Mouse (Mus musculus): ENCODE results near the gene H2-M10.1. TPM values are rescaled to one million over a fixed set of nuclear protein-coding genes. Genes with fewer than 3 reads are reported as not detected.
"Not testable (repeated sequence)": the region's sequence is repeated elsewhere in the genome, so short reads cannot be mapped to it uniquely, and the experiment has no call there.

The H2-M10.1 gene
- polyA plus RNA-seq, 1 experiment from 2014 or later: not detected

- H3K36me3 ChIP-seq (ENCODE audit: control insufficient read depth, insufficient read depth): no peaks in the 10 kb centered on the region
- H3K4me3 ChIP-seq (ENCODE audit: low read depth, low read length): peak overlapping the region; percentile 52
- no peaks in the 10 kb centered on the region for H3K27me3 ChIP-seq (replicated peaks; ENCODE audit: control insufficient read depth, insufficient read depth, low read length)
- H3K4me1 ChIP-seq (replicated peaks; ENCODE audit: control insufficient read depth, insufficient read depth, low read length): no peaks in the 10 kb centered on the region
- ATAC-seq: peak; percentile 38; the same call in 1 of the 2 replicates
- peak overlapping the region; percentile 78 for H3K4me2 ChIP-seq (replicated peaks; ENCODE audit: low read depth)
- TF ChIP-seq CTCF (IDR thresholded peaks at IDR 0.05; ENCODE audit: low read depth): no peak
- peak overlapping the region; percentile 38; the same call in 1 of the 2 replicates for H3K9ac ChIP-seq (ENCODE audit: low read depth, low read length)
- H3K9me3 ChIP-seq (ENCODE audit: control insufficient read depth): no peaks in the 10 kb centered on the region
- no peak overlapping the region for H3K27ac ChIP-seq (ENCODE audit: low read depth, low read length)
- WGBS: 1% methylated on average over 19 of the region's 19 CpGs
Measured at GRCm38 (mm10) chr17:36315041-36315688, 10.8 kb downstream of the H2-M10.1 start.

- Histone ChIP-seq H3K9ac (ENCODE audit: low read depth, low read length) (0 out of 2 replicates have a peak overlapping the region, but pooled peaks have one; percentile 38), H3K4me1 (replicated peaks; ENCODE audit: control insufficient read depth, insufficient read depth, low read length) (no peaks in the 10 kb centered on the region), H3K4me3 (ENCODE audit: low read depth, low read length) (peak overlapping the region; percentile 52), H3K27ac (ENCODE audit: low read depth, low read length) (no peak overlapping the region), H3K27me3 (replicated peaks; ENCODE audit: control insufficient read depth, insufficient read depth, low read length) (no peaks in the 10 kb centered on the region), H3K4me2 (replicated peaks; ENCODE audit: low read depth) (peak overlapping the region; percentile 78), H3K36me3 (ENCODE audit: control insufficient read depth, insufficient read depth) (no peaks in the 10 kb centered on the region), H3K9me3 (ENCODE audit: control insufficient read depth) (no peaks in the 10 kb centered on the region)
- 2% methylated on average over 9 of the region's 9 CpGs for WGBS
- no peak for TF ChIP-seq CTCF (IDR thresholded peaks at IDR 0.05; ENCODE audit: low read depth)
- ATAC-seq: no peak
Measured at GRCm38 (mm10) chr17:36314511-36314910, 11.4 kb downstream of the H2-M10.1 start.

DNA sequence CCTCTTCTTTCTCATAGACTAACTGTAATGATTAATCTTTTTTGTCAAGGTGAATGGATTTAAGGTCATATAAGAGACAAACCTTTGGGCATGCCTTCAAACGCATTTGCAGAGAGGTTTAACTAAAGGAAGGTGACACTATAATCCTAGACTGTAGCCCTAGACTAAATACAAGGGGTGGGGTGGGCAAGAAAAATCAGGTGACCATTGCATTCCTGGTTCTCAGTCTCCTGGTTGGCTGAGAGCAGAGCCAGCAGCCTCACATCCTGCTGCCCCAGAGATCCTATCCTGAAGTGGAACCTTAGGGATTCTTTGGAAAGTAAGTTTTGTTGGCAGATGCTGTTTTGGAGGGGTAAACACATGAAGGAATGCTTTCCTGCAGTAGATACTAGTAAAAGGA, 16.7 kb downstream of the H2-M10.1 start:
- Histone ChIP-seq H3K4me2 (replicated peaks; ENCODE audit: low read depth) (no peak overlapping the region), H3K9ac (ENCODE audit: low read depth, low read length) (no peak overlapping the region), H3K4me3 (ENCODE audit: low read depth, low read length) (no peak overlapping the region), H3K27ac (ENCODE audit: low read depth, low read length) (no peak overlapping the region), H3K9me3 (ENCODE audit: control insufficient read depth) (no peaks in the 10 kb centered on the region), H3K4me1 (replicated peaks; ENCODE audit: control insufficient read depth, insufficient read depth, low read length) (no peaks in the 10 kb centered on the region), H3K36me3 (ENCODE audit: control insufficient read depth, insufficient read depth) (no peaks in the 10 kb centered on the region), H3K27me3 (replicated peaks; ENCODE audit: control insufficient read depth, insufficient read depth, low read length) (no peaks in the 10 kb centered on the region)
- 32% methylated on average over 1 of the region's 1 CpGs for WGBS
- ATAC-seq: no peak
- TF ChIP-seq CTCF (IDR thresholded peaks at IDR 0.05; ENCODE audit: low read depth): no peak

DNA sequence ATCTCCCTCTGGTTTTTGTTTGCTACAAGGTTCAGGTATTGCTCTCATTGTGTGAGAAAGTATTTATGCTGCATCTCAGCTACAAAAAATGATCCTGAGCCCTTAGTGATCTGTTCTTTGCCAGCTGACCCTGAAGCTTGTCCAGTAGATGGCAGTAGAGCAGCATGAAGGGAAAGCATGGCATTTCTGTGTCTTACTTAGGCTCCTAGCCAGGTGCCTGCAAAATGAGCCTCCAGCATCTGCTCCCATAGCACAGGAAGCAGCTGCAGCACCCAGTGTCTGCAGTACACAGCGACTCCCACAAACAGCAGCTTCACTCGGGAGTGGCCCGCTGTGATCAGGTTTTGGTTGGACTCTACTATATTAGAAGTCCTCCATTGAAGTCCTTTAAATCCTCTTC, 17.1 kb downstream of the H2-M10.1 start:
- not testable (repeated sequence) for H3K4me2 ChIP-seq (replicated peaks; ENCODE audit: low read depth); H3K9me3 ChIP-seq (ENCODE audit: control insufficient read depth); H3K9ac ChIP-seq (ENCODE audit: low read depth, low read length); ATAC-seq; H3K27me3 ChIP-seq (replicated peaks; ENCODE audit: control insufficient read depth, insufficient read depth, low read length); H3K4me1 ChIP-seq (replicated peaks; ENCODE audit: control insufficient read depth, insufficient read depth, low read length); H3K36me3 ChIP-seq (ENCODE audit: control insufficient read depth, insufficient read depth); H3K4me3 ChIP-seq (ENCODE audit: low read depth, low read length); H3K27ac ChIP-seq (ENCODE audit: low read depth, low read length)
- peak; percentile 86 for TF ChIP-seq CTCF (IDR thresholded peaks at IDR 0.05; ENCODE audit: low read depth)
- 0% methylated on average over 3 of the region's 3 CpGs for WGBS

GRCm38 (mm10) chr17:36286390-36286789, 39.6 kb downstream of the H2-M10.1 start, which contains the start of gene H2-M10.2:
Gene H2-M10.2 (minus strand): TSS chr17:36286490.
- TF ChIP-seq CTCF (IDR thresholded peaks at IDR 0.05; ENCODE audit: low read depth): no peak
- Histone ChIP-seq H3K36me3 (ENCODE audit: control insufficient read depth, insufficient read depth) (no peaks in the 10 kb centered on the region), H3K4me1 (replicated peaks; ENCODE audit: control insufficient read depth, insufficient read depth, low read length) (no peaks in the 10 kb centered on the region), H3K27ac (ENCODE audit: low read depth, low read length) (no peak within 1 kb of the TSS), H3K9me3 (ENCODE audit: control insufficient read depth) (no peaks in the 10 kb centered on the region), H3K9ac (ENCODE audit: low read depth, low read length) (no peak within 1 kb of the TSS), H3K27me3 (replicated peaks; ENCODE audit: control insufficient read depth, insufficient read depth, low read length) (no peaks in the 10 kb centered on the region), H3K4me2 (replicated peaks; ENCODE audit: low read depth) (no peak within 1 kb of the TSS), H3K4me3 (ENCODE audit: low read depth, low read length) (no peak within 1 kb of the TSS)
- 96% methylated on average over 2 of the region's 2 CpGs for WGBS
- no peak for ATAC-seq

GRCm38 (mm10) chr17:36281521-36282245, 44.3 kb downstream of the H2-M10.1 start:
- Histone ChIP-seq H3K9ac (ENCODE audit: low read depth, low read length) (no peak overlapping the region), H3K9me3 (ENCODE audit: control insufficient read depth) (no peaks in the 10 kb centered on the region), H3K27me3 (replicated peaks; ENCODE audit: control insufficient read depth, insufficient read depth, low read length) (no peaks in the 10 kb centered on the region), H3K4me1 (replicated peaks; ENCODE audit: control insufficient read depth, insufficient read depth, low read length) (no peaks in the 10 kb centered on the region), H3K4me3 (ENCODE audit: low read depth, low read length) (no peak overlapping the region), H3K27ac (ENCODE audit: low read depth, low read length) (no peak overlapping the region), H3K36me3 (ENCODE audit: control insufficient read depth, insufficient read depth) (peaks cover 10% of the 10 kb centered on the region), H3K4me2 (replicated peaks; ENCODE audit: low read depth) (no peak overlapping the region)
- no peak for ATAC-seq
- 91% methylated on average over 4 of the region's 4 CpGs for WGBS
- no peak for TF ChIP-seq CTCF (IDR thresholded peaks at IDR 0.05; ENCODE audit: low read depth)

Data from intestine, postnatal 0 days (tissue).